Mouse (Mus musculus): ENCODE results near the gene Mtrex.

GRCm38 (mm10) chr13:112964421-112964820 lies 37.2 kb upstream of the Mtrex start:
- TF ChIP-seq CTCF (IDR thresholded peaks at IDR 0.05; ENCODE audit: control insufficient read depth, insufficient read depth, insufficient replicate concordance, low read depth, low read length) (no peak), POLR2A (IDR thresholded peaks at IDR 0.05; ENCODE audit: control insufficient read depth, low read depth, low read length) (no peak)
